Mouse (Mus musculus) ES-Bruce4 (cell line): Measurements from ENCODE around the gene Fitm1. TPM values are rescaled to one million over a fixed set of nuclear protein-coding genes. Genes with fewer than 3 reads are reported as not detected.

Source experiments
- H3K27ac ChIP-seq: 2 replicates; pipeline ENCODE4 v1.5.1; 2012; ENCODE audit warnings: low read length, inconsistent platforms; ENCODE audit not compliant: insufficient read depth
- H3K27me3 ChIP-seq: 2 replicates; pipeline ENCODE4 v1.6.1; 2012; ENCODE audit warnings: mild to moderate bottlenecking, low read length, inconsistent platforms; ENCODE audit not compliant: control insufficient read depth, poor library complexity, insufficient read depth, severe bottlenecking
- H3K36me3 ChIP-seq: 2 replicates; pipeline ENCODE4 v1.6.1; 2012; ENCODE audit warnings: inconsistent platforms, mild to moderate bottlenecking, low read length, moderate library complexity; ENCODE audit not compliant: control insufficient read depth, poor library complexity, insufficient read depth, severe bottlenecking
- H3K4me1 ChIP-seq: one replicate; pipeline ENCODE4 v1.8.1; 2011; ENCODE audit warnings: low read length; ENCODE audit not compliant: control insufficient read depth, insufficient read depth
- H3K4me3 ChIP-seq: 2 replicates; pipeline ENCODE4 v1.5.1; 2011; ENCODE audit warnings: low read depth, mild to moderate bottlenecking, low read length
- H3K9ac ChIP-seq: 2 replicates; pipeline ENCODE4 v1.6.1; 2012; ENCODE audit warnings: low read depth, mild to moderate bottlenecking, inconsistent platforms; ENCODE audit not compliant: poor library complexity, severe bottlenecking
- H3K9me3 ChIP-seq: replicated peaks from 2 replicates; pipeline ENCODE4 v1.6.1; 2012; ENCODE audit warnings: mild to moderate bottlenecking, low read length, inconsistent platforms; ENCODE audit not compliant: control insufficient read depth, poor library complexity, insufficient read depth, severe bottlenecking
- CTCF ChIP-seq: IDR thresholded peaks from one replicate; pipeline ENCODE4 v1.8.1; 2011; ENCODE audit warnings: low read depth, low read length
- EP300 ChIP-seq: IDR thresholded peaks from 2 replicates; pipeline ENCODE4 v1.6.1; 2011; ENCODE audit warnings: low read depth, low read length; ENCODE audit not compliant: insufficient read depth
- POLR2A ChIP-seq: IDR thresholded peaks from one replicate; pipeline ENCODE4 v1.8.1; 2011; ENCODE audit warnings: low read length; ENCODE audit not compliant: insufficient read depth
- polyA plus RNA-seq: library from polyadenylated mRNA; stranded (reverse); fragments of >200 nt; gene quantifications from 2 replicates; pipeline ENCODE4 v1.2.4, GENCODE M21; 2011; ENCODE audit warnings: low read depth; ENCODE audit not compliant: missing spikeins, insufficient read depth, insufficient read length

Fitm1 gene
- 1.5 TPM in 1 of 2 replicates, not detected in the other for polyA plus RNA-seq

DNA sequence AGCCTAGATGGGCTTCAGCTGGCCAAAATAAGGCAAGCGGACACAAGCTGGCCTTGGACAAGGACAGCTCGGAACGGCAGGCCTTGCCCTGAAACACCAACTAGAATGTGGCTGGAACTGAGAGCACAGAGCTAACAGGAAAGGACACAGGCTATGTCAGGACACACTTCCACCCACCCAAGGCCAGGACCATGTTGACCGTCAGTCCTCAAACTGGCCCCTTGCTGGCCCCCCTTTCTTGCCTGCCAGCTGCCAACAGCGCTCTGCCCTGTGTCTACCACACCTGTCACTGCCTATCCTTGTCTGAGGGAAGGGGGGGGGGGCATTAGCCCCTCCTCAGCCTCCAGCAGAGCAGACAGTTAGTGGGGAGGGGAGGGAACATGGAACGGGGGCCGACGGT lies at the start of gene Fitm1:
Gene Fitm1 (plus strand): TSS at position 316 of the 400 bp plus-strand sequence.
- peak within 1 kb of the TSS; percentile 35 for H3K4me3 ChIP-seq
- no peaks in the 10 kb centered on the region for H3K27me3 ChIP-seq
- TF ChIP-seq POLR2A (no peak), EP300 (no peak), CTCF (no peak)
- peaks cover 11% of the 10 kb centered on the region for H3K4me1 ChIP-seq
- H3K9ac ChIP-seq = peak within 1 kb of the TSS; percentile 46
- no peaks in the 10 kb centered on the region for H3K9me3 ChIP-seq
- H3K27ac ChIP-seq = no peak within 1 kb of the TSS
- H3K36me3 ChIP-seq = no peaks in the 10 kb centered on the region; the same call in 1 of the 2 replicates

DNA sequence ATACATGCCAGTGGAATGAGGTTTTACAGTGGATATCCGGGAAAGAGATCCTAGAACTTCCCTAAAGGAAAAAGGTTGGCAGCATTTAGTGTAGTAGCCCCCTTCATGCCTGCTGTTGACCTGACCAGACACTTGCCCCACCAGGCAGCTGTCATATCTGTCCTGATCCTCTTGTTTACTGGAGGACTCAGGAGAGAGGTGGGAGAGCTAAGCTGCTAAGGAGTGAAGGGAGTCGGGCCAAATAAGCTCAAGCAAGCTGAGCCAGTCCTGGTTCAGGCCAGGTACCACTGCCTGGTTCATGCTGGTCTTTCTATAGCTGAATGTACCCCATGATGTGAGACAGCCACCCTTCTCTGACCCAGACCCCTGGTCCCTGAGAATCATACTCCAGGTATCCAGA lies 48.7 kb upstream of the Fitm1 start:
- H3K27me3 ChIP-seq = no peaks in the 10 kb centered on the region
- no peaks in the 10 kb centered on the region for H3K36me3 ChIP-seq
- H3K27ac ChIP-seq = no peak overlapping the region
- H3K4me1 ChIP-seq = no peaks in the 10 kb centered on the region
- no peak overlapping the region for H3K4me3 ChIP-seq
- H3K9me3 ChIP-seq = no peaks in the 10 kb centered on the region
- TF ChIP-seq POLR2A (no peak), CTCF (no peak), EP300 (no peak)
- no peak overlapping the region for H3K9ac ChIP-seq

DNA sequence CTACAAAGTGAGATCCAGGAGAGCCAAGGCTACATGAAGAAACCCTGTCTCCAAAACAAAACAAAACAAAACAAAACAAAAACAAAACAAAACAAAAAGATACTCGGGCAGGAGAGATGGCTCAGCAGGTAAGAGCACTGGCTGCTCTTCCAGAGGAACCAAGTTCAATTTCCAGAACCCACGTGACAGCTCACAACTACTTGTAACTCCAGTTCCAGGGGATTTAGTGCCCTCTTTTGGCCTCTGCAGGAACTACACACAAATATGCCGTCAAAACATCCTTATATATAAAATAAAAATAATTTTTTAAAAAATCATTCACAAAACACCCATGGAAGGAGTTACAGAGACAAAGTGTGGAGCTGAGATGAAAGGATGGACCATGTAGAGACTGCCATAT lies 47.5 kb upstream of the Fitm1 start:
- no peak overlapping the region for H3K27ac ChIP-seq
- no peaks in the 10 kb centered on the region for H3K9me3 ChIP-seq
- TF ChIP-seq EP300 (no peak), CTCF (peak; percentile 25)
- H3K4me3 ChIP-seq = no peak overlapping the region
- no peaks in the 10 kb centered on the region for H3K27me3 ChIP-seq
- no peaks in the 10 kb centered on the region for H3K36me3 ChIP-seq
- no peak overlapping the region for H3K9ac ChIP-seq
- no peaks in the 10 kb centered on the region for H3K4me1 ChIP-seq

DNA sequence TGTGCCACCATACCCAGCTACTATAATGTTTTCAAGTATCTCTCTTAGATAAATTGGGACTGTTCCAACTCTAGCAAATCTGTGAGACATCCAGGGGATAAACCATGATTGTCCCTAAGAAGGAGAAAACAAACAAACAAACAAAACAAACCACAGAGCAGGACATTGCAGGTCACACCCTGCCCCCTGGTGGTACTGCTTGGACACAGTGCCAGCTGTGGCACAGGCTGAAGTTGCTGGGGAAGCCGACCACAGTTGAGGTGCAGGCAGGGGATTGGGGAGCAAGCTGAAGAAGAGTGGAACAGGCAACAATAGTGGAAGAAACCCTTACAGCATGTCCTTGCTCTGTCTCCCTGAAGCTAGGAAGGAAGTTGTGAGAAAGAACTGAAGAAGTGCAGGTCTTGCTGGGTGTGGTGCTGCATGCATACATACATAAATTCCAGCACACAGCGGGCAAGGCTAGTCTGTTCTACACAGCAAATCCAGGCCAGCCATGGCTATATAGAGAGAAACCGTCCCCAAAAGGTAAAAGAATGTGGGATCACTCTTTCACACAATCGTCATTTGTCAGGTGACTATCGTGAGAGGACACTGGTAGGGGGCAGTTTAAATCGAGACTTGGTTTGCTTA lies 39.2 kb upstream of the Fitm1 start:
- Histone ChIP-seq H3K4me1 (peaks cover 2% of the 10 kb centered on the region), H3K27ac (no peak overlapping the region), H3K36me3 (no peaks in the 10 kb centered on the region), H3K9me3 (no peaks in the 10 kb centered on the region), H3K9ac (no peak overlapping the region), H3K4me3 (no peak overlapping the region), H3K27me3 (no peaks in the 10 kb centered on the region)
- TF ChIP-seq CTCF (peak; percentile 85), EP300 (no peak)

DNA sequence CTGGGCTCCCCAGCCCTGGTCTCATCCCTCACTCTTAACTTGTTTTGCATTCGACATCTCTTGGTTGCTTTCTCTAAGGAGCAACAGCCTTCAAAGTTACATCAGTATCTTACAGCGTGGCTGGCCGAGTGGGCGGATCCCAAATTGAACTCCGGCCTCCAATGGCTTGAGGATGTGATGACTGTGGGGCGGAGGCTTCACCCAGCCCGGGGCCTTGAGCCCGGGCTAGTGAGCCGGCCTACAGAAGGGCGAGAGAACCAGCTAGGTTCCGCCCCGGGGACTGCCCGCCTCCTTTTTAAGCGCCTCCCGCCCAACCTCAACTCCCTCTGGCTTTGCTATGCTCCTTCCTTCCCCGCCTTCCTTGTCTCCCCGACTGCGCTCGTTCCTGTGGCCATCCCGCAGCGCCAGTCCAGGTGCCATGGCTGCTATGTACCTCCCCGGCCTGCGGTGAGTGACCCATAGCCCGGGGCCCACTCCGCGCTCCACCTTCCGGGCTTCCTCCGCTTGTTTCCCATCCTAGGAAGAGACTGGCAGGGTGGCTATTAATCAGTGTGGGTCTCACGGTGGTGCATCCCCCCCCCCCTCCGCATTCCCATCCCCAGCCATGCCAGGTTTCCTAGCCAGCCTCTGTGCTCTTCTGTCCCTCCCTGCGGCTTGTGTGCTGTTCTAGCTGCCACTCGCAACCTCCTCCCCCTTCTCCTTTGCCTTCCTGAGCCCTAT lies 35.2 kb upstream of the Fitm1 start, which contains the start of gene Pck2:
Gene Pck2 (plus strand): TSS at position 200 of the 720 bp plus-strand sequence.
- Histone ChIP-seq H3K9me3 (no peaks in the 10 kb centered on the region), H3K4me3 (peak within 1 kb of the TSS; percentile 89), H3K4me1 (peaks cover 2% of the 10 kb centered on the region), H3K36me3 (peaks cover 18% of the 10 kb centered on the region), H3K27me3 (no peaks in the 10 kb centered on the region), H3K9ac (peak within 1 kb of the TSS; percentile 92), H3K27ac (peak within 1 kb of the TSS; percentile 71)
- TF ChIP-seq POLR2A = peak; percentile 74
- TF ChIP-seq EP300 = no peak
- TF ChIP-seq CTCF = no peak

DNA sequence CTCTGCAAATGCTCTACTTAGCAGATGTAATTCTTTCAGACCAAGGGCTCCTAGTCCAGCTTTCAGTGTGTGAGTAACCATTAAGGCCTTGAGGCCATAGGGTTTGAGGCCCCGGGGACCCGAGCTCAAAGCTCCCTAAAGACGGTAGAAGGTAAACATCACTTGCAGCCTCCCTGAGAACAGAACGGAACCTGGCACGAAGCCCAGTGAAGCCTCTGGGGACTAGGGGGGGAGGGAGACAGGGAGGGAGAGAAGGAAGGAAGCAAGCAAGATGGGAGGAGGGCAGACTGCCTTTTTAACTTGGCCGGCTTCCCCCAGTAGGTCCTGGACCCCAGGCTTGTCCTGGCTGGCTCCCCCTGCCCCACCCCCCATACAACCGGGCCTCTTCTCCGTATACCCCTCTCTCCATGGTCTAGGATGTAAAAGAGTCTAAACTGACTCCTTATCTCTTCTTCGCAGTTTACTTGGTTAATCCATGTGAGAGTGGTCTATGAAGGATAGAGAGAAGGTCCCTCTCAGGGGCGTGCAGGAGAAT lies 34.6 kb upstream of the Fitm1 start:
- peak overlapping the region; percentile 5; the same call in 1 of the 2 replicates for H3K27ac ChIP-seq
- TF ChIP-seq POLR2A (no peak), EP300 (no peak), CTCF (no peak)
- H3K36me3 ChIP-seq = peaks cover 22% of the 10 kb centered on the region

More for the DNA sequence above, 34.6 kb upstream of the Fitm1 start:
- peak overlapping the region; percentile 92 for H3K9ac ChIP-seq
- no peaks in the 10 kb centered on the region for H3K9me3 ChIP-seq
- H3K27me3 ChIP-seq = no peaks in the 10 kb centered on the region
- H3K4me3 ChIP-seq = peak overlapping the region; percentile 89
- H3K4me1 ChIP-seq = peaks cover 2% of the 10 kb centered on the region
